Mouse (Mus musculus) heart, embryonic 14.5 days (tissue): ENCODE results near the gene Phf14. TPM values are rescaled to one million over a fixed set of nuclear protein-coding genes. Genes with fewer than 3 reads are reported as not detected.
"Not testable (repeated sequence)": the region's sequence is repeated elsewhere in the genome, so short reads cannot be mapped to it uniquely, and the experiment has no call there.

Experiments
- ATAC-seq: fragments of 200-750 bp; cut with Nextera tagmentation; 2 replicates; pipeline ENCODE4 v1.8.0; 2017; ENCODE audit warnings: low read depth, moderate TSS enrichment; ENCODE audit not compliant: insufficient number of reproducible peaks, insufficient read depth, low FRiP score
- H3K27ac ChIP-seq, 2 experiments: fragments of 200-500 bp in 1 of 2; fragments of 300-500 bp in 1 of 2; sonication (generic) in 1 of 2; replicated peaks in 1 of 2; 2 replicates each; pipeline ENCODE4 v1.5.1; 2012 to 2014; ENCODE audit warnings: low read depth in 2 of 2, low read length in 2 of 2, control low read depth in 1 of 2, mild to moderate bottlenecking in 1 of 2, mixed read lengths in 1 of 2; ENCODE audit not compliant: control insufficient read depth in 1 of 2, insufficient read depth in 1 of 2
- H3K27me3 ChIP-seq: fragments of 300-500 bp; sonication (generic); 2 replicates; pipeline ENCODE4 v1.6.1; 2014; ENCODE audit warnings: mild to moderate bottlenecking, low read length, control low read depth; ENCODE audit not compliant: control insufficient read depth, insufficient read depth
- H3K36me3 ChIP-seq: fragments of 300-500 bp; sonication (generic); 2 replicates; pipeline ENCODE4 v1.6.1; 2014; ENCODE audit warnings: mild to moderate bottlenecking, control low read depth, low read length, mixed read lengths; ENCODE audit not compliant: control insufficient read depth, insufficient read depth
- H3K4me1 ChIP-seq, 2 experiments: fragments of 200-500 bp in 1 of 2; fragments of 300-500 bp in 1 of 2; sonication (generic) in 1 of 2; 2 replicates each; pipeline ENCODE4 v1.6.1; 2012 to 2014; ENCODE audit warnings: low read length in 2 of 2, control low read depth in 1 of 2, mixed read lengths in 1 of 2; ENCODE audit not compliant: control insufficient read depth in 2 of 2, insufficient read depth in 2 of 2
- H3K4me2 ChIP-seq: fragments of 300-500 bp; sonication (generic); 2 replicates; pipeline ENCODE4 v1.6.1; 2014; ENCODE audit warnings: mild to moderate bottlenecking, low read length
- H3K4me3 ChIP-seq, 2 experiments: fragments of 200-500 bp in 1 of 2; fragments of 300-500 bp in 1 of 2; sonication (generic) in 1 of 2; 2 replicates each; pipeline ENCODE4 v1.5.1; 2012 to 2014; ENCODE audit warnings: low read length in 2 of 2, mild to moderate bottlenecking in 2 of 2, control low read depth in 1 of 2, low read depth in 1 of 2, moderate library complexity in 1 of 2; ENCODE audit not compliant: control insufficient read depth in 1 of 2, insufficient read depth in 1 of 2
- H3K9ac ChIP-seq: fragments of 300-500 bp; sonication (generic); 2 replicates; pipeline ENCODE4 v1.6.1; 2014; ENCODE audit warnings: mild to moderate bottlenecking, low read length
- H3K9me3 ChIP-seq: fragments of 300-500 bp; sonication (generic); 2 replicates; pipeline ENCODE4 v1.6.1; 2016; ENCODE audit warnings: low read length, control low read depth; ENCODE audit not compliant: control insufficient read depth
- WGBS: fragments of 180-500 bp; shearing (Covaris S2); extraction: QIAGEN DNeasy Blood & Tissue Kit; methylation state at CpG from one replicate; pipeline ENCODE4 v1.1.7; 2014; 5-methylcytosine and 5-hydroxymethylcytosine counted together
- polyA plus RNA-seq: library from polyadenylated mRNA; unstranded; fragments of >200 nt; fragmentation: Nextera tagmentation; extraction: Ambion mirVana; gene quantifications from 2 replicates; pipeline ENCODE4 v1.2.1, GENCODE M21; 2014

Gene Phf14
- polyA plus RNA-seq, 1 experiment from 2014 or later: 60.1 TPM

DNA sequence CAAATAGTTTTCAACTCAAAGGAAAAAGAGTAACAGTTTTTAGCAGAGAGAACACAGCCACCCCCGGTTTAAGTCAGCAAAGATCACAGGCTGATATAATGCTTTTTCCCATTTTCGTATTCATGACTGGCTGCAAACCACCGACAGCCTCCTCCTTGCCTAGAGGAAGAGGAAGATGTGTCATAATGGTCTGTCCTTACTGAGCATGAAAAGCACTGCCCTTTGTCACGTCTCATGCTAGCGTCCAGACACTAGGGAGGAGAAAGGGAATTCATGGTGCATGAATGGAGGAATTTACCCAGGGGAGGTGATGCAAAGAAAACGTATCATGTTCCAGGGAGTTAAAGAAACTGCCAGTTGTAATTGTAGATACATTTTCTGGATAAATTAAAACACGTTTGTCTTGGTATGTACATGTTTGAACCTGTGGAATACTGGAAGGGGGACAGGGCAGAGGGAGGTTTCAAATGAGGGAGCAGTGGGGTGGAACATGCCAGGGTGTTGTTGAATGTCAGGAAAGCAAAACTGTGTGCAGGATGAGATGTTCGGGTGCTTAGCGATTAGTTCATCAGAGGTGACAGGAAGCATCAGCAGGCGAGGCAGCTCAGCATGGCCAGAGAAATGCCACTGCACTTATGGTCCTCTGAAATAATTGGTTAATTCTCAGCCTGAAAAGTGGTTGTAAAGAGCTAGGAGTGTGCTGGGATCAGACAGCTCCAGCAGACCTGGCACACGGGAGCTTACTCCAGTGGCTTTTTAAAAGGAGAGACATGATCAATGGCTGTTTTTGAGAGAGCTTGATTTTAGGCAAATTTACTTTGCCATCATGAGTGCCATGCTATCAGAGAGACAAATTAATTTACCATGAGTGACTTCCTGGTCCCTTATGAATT lies 209.6 kb downstream of the Phf14 start:
- no peaks in the 10 kb centered on the region for H3K36me3 ChIP-seq
- no peaks in the 10 kb centered on the region for H3K4me1 ChIP-seq
- no peaks in the 10 kb centered on the region for H3K27me3 ChIP-seq
- H3K27ac ChIP-seq: no peak overlapping the region
- no peak overlapping the region for H3K4me3 ChIP-seq
- H3K4me2 ChIP-seq: no peak overlapping the region
- no peak for ATAC-seq
- WGBS: 45% methylated on average over 11 of the region's 11 CpGs
- no peaks in the 10 kb centered on the region for H3K9me3 ChIP-seq
- no peak overlapping the region for H3K9ac ChIP-seq

DNA sequence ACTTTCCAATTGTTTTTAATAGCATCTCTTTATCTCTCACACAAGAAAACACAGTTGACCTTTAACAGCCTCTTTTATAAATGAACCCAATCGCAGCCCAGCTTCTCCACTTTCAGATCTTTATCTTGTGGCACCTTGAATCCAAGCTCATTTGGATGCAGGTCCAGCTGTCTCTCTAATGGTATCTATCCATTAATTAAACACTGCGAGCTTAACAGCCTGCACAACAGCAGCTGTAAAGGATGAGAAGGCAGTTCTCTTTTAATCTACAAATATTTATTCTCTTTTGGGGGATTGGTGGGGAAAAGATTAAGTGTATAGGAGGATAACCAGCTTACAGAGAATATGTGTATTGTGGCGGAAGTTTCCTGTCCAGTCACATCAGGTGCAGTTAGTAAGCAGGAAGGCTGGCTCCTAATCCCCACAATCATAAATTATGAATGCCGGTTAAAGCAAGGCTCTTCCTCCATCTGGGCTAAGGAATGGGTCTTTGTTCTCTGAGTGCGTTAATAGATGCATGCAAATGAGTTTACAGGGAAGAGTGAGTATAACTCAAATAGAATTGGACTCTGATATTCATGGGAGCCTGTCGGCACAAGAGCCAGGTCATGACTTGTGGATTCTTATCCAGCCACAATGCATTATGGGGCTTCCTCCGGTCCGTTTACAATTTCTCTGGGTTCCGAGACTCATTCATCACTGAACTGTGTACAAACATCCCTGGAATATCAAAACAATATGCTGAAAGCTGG lies 210.4 kb downstream of the Phf14 start:
- WGBS: 77% methylated on average over 9 of the region's 9 CpGs
- no peak overlapping the region for H3K4me3 ChIP-seq
- ATAC-seq: no peak
- no peaks in the 10 kb centered on the region for H3K36me3 ChIP-seq
- H3K9ac ChIP-seq: no peak overlapping the region
- H3K4me1 ChIP-seq: no peaks in the 10 kb centered on the region
- no peak overlapping the region for H3K27ac ChIP-seq
- no peaks in the 10 kb centered on the region for H3K27me3 ChIP-seq
- H3K9me3 ChIP-seq: no peaks in the 10 kb centered on the region
- H3K4me2 ChIP-seq: no peak overlapping the region

DNA sequence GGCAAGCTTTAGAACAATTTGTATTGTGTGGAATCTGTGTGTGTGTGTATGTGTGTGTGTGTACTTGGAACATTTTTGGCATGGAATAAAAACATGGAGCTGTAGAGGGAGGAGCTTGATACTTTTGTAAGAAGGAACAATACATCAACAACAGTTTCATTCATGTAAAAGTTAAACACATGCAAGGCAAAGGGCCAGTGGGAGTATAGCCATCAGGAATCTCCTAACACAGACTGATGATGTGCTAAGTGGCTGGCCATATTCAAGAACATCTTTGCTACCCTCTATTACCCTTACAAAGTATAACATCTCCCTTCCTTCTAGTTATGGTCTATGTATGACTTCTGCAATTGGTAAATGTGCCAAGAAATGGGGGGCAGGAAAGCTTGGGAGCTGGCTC lies 215.2 kb downstream of the Phf14 start:
- no peak overlapping the region for H3K4me3 ChIP-seq
- no peak for ATAC-seq
- no peak overlapping the region for H3K27ac ChIP-seq

DNA sequence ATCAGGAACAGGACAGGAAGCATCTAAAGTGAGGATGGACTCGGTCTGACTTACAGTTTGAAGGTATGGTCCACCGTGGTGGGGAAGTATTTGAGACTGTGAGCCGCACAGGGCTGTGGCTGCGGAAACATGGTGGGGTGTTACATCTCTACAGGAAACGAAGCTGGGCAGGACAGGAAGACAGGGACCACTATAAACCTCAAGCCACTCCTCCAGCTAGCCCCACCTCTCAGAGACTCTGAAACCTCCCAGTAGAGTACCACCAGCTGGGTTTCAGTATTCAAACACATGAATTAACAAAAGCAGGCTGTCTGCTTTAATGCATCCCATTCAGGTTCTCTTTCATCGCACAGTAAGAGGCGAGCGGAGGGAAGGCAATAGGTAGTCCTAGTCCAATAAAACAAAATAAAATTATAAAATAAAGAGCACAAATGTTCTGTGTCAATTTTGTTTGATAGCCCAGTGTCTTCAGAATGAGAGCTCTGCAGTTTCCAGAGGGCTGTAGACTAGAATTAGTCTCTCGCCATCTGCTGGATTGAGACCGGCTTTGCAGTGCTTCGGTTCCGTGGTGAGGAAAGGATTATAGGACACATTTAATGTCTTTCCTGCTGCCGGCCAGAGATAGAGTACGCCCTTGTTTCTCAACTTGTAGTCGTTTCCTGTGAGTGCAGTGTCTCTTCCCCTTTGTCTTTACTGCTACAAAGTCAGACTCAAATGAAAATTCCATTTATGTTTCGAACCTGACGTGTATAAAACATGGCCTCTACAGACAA lies 217.6 kb downstream of the Phf14 start:
- Histone ChIP-seq H3K4me1 (no peaks in the 10 kb centered on the region), H3K36me3 (no peaks in the 10 kb centered on the region), H3K4me2 (peak overlapping the region; percentile 52), H3K27me3 (no peaks in the 10 kb centered on the region), H3K27ac (no peak overlapping the region), H3K9ac (no peak overlapping the region), H3K9me3 (no peaks in the 10 kb centered on the region), H3K4me3 (no peak overlapping the region)
- WGBS: 29% methylated on average over 17 of the region's 17 CpGs
- ATAC-seq: no peak; the same call in 1 of the 2 replicates

More for the DNA sequence above, 215.2 kb downstream of the Phf14 start:
- Histone ChIP-seq H3K27me3 (no peaks in the 10 kb centered on the region), H3K9ac (no peak overlapping the region), H3K4me2 (no peak overlapping the region), H3K4me1 (no peaks in the 10 kb centered on the region), H3K9me3 (no peaks in the 10 kb centered on the region), H3K36me3 (no peaks in the 10 kb centered on the region)

DNA sequence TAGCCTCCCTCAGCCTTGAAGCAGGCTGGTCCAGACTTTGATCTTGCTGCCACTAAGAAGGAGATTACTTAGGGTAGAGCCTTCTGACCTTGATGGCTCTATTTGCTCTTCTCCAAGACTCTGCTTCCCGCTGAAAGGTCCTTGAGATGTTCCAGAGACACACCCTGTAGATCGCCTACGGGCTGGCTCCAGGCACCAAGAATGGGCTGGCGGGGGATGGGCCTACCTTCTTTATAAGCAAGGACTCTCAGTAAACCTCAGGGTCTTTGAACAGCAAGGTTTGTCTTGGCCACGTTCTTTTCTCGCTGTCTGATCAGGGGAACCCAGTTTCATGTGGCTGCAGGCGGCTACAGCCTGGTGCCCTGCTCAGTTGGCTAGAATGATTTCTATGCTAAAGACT lies 219.0 kb downstream of the Phf14 start:
- not testable (repeated sequence) for H3K27ac ChIP-seq, H3K36me3 ChIP-seq, H3K4me3 ChIP-seq, ATAC-seq, H3K27me3 ChIP-seq, H3K4me1 ChIP-seq, H3K9ac ChIP-seq, H3K4me2 ChIP-seq, H3K9me3 ChIP-seq
- WGBS: 44% methylated on average over 7 of the region's 7 CpGs

DNA sequence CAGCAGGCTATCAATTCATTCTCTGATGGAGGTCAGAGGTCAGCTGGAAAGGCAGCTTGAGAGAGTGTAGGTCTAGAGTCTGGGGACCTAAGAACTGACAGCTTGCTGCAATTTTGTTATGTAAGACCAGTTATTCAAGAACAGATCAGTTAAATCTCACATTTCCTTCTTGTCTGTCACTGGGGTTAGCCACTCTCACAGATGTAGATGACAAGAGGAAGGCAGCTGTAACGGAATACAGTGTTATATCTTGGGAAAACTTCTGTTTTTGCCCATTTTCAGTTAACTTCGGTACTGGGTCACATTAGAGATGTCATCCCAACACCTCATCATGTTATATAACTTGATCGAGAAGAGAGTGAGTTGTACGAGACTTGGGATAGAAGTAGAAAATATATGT lies 219.7 kb downstream of the Phf14 start:
- Histone ChIP-seq H3K4me2 (no peak overlapping the region), H3K4me3 (no peak overlapping the region), H3K9ac (no peak overlapping the region), H3K9me3 (no peaks in the 10 kb centered on the region), H3K27ac (no peak overlapping the region), H3K27me3 (no peaks in the 10 kb centered on the region), H3K36me3 (no peaks in the 10 kb centered on the region), H3K4me1 (no peaks in the 10 kb centered on the region)
- WGBS: 78% methylated on average over 4 of the region's 4 CpGs
- no peak for ATAC-seq
